Mouse (Mus musculus): Measurements from ENCODE around the gene Kcnh2. TPM values are rescaled to one million over a fixed set of nuclear protein-coding genes. Genes with fewer than 3 reads are reported as not detected.

The Kcnh2 gene
- polyA plus RNA-seq, 1 experiment = 5.5 TPM

DNA sequence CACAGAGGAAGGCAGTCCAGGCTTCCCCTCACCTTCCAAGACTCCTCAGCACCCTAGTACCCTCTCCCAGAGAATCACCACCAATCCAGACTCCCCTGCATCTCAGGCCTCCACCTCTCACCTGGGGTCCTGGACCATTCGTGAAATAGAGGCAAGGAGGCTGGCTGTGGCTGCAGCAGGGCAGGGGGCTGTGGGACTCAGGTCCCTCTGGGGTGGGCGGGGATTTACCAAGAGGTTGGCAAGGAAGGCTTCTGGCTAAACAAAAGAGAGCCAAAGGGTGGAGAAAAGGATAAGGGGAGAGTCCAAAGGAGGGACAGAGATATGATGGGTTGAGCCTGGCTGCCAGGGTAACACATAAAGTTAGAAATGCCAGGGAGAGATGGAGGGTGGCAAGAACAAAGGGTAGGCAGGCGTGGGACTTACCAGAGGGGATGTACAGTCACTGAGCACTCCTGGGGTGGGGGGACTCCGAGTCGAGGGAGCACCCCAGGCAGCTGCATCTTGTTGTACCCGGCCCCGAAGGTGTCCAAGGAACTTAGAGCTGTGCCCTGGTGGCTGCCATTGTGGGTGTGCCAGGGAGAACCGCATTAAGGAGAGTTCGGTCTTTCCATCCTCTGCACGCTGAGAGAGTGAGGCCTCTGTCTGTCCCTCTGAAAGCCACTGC is 34.6 kb upstream of the Kcnh2 start:
- peaks cover 10% of the 10 kb centered on the region for H3K27me3 ChIP-seq (ENCODE audit: control insufficient read depth, insufficient read depth, low read length)
- H3K27ac ChIP-seq (ENCODE audit: insufficient read depth, low read length) = no peak overlapping the region
- no peak for DNase-seq (ENCODE audit: low read depth in 1 of 2, low spot score in 2 of 2)
- H3K4me1 ChIP-seq (ENCODE audit: control insufficient read depth, insufficient read depth, insufficient read length) = peaks cover 13% of the 10 kb centered on the region
- H3K4me3 ChIP-seq (ENCODE audit: extremely low read depth, insufficient read depth, insufficient read length) = no peak overlapping the region
- no peaks in the 10 kb centered on the region for H3K36me3 ChIP-seq (ENCODE audit: control insufficient read depth, insufficient read depth, low read length)
- TF ChIP-seq POLR2A (IDR thresholded peaks at IDR 0.05; ENCODE audit: low read depth, low read length) (no peak), CTCF (IDR thresholded peaks at IDR 0.05; ENCODE audit: extremely low read depth, insufficient read depth, insufficient read length, insufficient replicate concordance) (no peak)
- 84% methylated on average over 10 of the region's 10 CpGs for WGBS

DNA sequence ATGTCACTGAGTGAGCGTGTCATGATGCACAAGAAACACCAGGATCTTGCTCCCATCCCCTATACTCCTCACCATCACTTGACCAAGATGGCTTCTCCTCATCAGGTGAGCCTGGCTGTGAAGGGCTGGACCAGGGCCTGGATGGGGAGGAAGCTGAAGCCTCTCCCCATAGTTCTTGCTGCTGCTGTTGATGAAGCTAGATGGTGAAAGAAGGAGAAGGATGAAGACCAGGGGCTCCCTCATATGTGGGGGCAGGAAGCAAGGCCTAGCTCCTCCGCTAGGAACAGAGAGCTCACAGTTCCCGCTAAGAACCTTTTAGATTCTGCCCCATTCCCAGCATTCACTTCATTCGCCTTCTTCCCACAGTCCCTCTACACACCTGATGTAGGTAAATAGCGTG is 34.0 kb upstream of the Kcnh2 start:
- no peak overlapping the region for H3K4me3 ChIP-seq (ENCODE audit: extremely low read depth, insufficient read depth, insufficient read length)
- H3K27ac ChIP-seq (ENCODE audit: insufficient read depth, low read length) = no peak overlapping the region
- 91% methylated on average over 5 of the region's 5 CpGs for WGBS
- no peak for DNase-seq (ENCODE audit: low read depth in 1 of 2, low spot score in 2 of 2)
- peaks cover 10% of the 10 kb centered on the region for H3K27me3 ChIP-seq (ENCODE audit: control insufficient read depth, insufficient read depth, low read length)
- H3K36me3 ChIP-seq (ENCODE audit: control insufficient read depth, insufficient read depth, low read length) = no peaks in the 10 kb centered on the region
- H3K4me1 ChIP-seq (ENCODE audit: control insufficient read depth, insufficient read depth, insufficient read length) = peaks cover 13% of the 10 kb centered on the region
- no peak for TF ChIP-seq POLR2A (IDR thresholded peaks at IDR 0.05; ENCODE audit: low read depth, low read length)
- no peak for TF ChIP-seq CTCF (IDR thresholded peaks at IDR 0.05; ENCODE audit: extremely low read depth, insufficient read depth, insufficient read length, insufficient replicate concordance)

DNA sequence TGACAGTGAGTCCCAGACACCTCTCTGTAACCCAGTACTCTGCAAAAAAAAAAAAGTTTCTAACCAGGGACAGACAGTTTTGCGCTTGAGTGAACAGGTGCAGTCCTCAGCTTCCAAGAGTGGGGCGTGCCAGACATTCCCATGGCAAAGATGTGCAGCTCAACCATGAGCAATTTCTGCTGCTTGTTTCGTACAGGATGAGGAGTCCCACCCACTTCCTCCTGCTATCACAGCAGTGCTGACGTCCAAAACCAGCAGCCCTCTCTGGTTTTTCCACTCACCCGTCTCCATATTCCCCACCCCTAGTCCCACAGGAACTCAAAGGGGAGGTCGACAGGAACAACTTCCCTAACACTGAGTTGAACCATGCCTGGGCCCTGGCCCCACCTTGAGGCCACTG is 33.0 kb upstream of the Kcnh2 start:
- Histone ChIP-seq H3K36me3 (ENCODE audit: control insufficient read depth, insufficient read depth, low read length) (no peaks in the 10 kb centered on the region), H3K27me3 (ENCODE audit: control insufficient read depth, insufficient read depth, low read length) (peaks cover 10% of the 10 kb centered on the region), H3K4me3 (ENCODE audit: extremely low read depth, insufficient read depth, insufficient read length) (no peak overlapping the region), H3K4me1 (ENCODE audit: control insufficient read depth, insufficient read depth, insufficient read length) (peaks cover 12% of the 10 kb centered on the region), H3K27ac (ENCODE audit: insufficient read depth, low read length) (no peak overlapping the region)
- DNase-seq (ENCODE audit: low read depth in 1 of 2, low spot score in 2 of 2) = peak in 1 of 2 experiments; percentile 19
- no peak for TF ChIP-seq POLR2A (IDR thresholded peaks at IDR 0.05; ENCODE audit: low read depth, low read length)
- no peak for TF ChIP-seq CTCF (IDR thresholded peaks at IDR 0.05; ENCODE audit: extremely low read depth, insufficient read depth, insufficient read length, insufficient replicate concordance)
- WGBS = 15% methylated on average over 6 of the region's 6 CpGs

DNA sequence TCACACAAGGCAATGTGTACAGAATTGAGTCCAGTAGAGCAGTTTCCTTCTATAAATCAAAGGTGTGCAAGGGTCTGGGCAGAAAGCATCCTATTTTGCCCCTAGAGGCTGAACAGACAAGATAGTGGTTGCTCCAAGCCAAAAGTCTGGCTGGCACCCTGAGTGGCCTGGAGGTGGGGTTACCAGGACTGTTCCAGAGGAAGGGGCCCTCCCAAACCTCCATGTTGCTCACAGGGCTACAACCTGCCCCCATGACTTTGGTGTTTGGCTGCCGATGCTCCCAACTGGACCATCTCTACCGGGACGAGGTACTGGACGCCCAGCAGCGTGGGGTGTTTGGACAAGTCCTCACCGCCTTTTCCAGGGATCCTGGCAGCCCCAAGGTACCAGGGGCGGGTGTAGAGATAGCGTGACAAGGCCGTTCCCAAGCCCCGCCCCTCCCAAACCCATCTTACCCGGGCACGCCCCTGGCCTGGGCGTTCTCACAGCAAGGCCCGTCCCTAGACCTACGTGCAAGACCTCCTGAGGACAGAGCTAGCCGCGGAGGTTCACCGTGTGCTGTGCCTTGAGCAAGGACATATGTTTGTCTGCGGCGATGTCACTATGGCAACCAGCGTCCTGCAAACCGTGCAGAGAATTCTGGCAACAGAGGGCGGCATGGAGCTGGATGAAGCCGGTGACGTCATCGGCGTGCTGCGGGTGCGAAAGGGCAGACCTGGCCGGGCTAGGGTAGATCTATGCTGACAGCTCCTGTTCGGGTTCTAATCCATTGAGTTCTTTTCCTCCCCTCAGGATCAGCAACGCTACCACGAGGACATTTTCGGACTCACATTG is 31.8 kb upstream of the Kcnh2 start:
- H3K27ac ChIP-seq (ENCODE audit: insufficient read depth, low read length) = no peak overlapping the region
- WGBS = 10% methylated on average over 34 of the region's 34 CpGs

DNA sequence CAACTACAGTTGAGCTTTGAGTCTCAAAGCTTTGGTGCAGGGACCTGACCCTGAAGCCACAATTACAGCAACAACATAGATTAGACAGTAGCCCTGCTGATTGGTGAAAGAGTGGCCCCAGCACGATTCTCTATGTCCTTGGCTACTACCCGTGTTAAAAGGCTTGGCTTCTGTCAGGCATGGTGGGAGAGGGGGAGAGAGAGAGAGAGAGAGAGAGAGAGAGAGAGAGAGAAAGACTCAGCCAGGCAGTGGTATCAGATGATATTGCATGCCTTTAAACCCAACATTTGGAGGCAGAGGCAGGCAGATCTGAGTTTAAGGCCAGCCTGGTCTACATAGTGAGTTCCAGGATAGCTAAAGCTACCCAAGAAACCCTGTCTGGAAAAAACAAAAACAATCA is 30.6 kb upstream of the Kcnh2 start:
- TF ChIP-seq POLR2A (IDR thresholded peaks at IDR 0.05; ENCODE audit: low read depth, low read length) (no peak), CTCF (IDR thresholded peaks at IDR 0.05; ENCODE audit: extremely low read depth, insufficient read depth, insufficient read length, insufficient replicate concordance) (no peak)
- 83% methylated on average over 2 of the region's 2 CpGs for WGBS
- Histone ChIP-seq H3K4me1 (ENCODE audit: control insufficient read depth, insufficient read depth, insufficient read length) (no peaks in the 10 kb centered on the region; the same call in 1 of the 2 replicates), H3K27ac (ENCODE audit: insufficient read depth, low read length) (no peak overlapping the region), H3K36me3 (ENCODE audit: control insufficient read depth, insufficient read depth, low read length) (no peaks in the 10 kb centered on the region), H3K4me3 (ENCODE audit: extremely low read depth, insufficient read depth, insufficient read length) (no peak overlapping the region), H3K27me3 (ENCODE audit: control insufficient read depth, insufficient read depth, low read length) (no peaks in the 10 kb centered on the region)
- DNase-seq (ENCODE audit: low read depth in 1 of 2, low spot score in 2 of 2) = no peak

More for the DNA sequence above, 31.8 kb upstream of the Kcnh2 start:
- peak; percentile 23; the same call in 1 of the 2 replicates for TF ChIP-seq CTCF (IDR thresholded peaks at IDR 0.05; ENCODE audit: extremely low read depth, insufficient read depth, insufficient read length, insufficient replicate concordance)
- no peak for TF ChIP-seq POLR2A (IDR thresholded peaks at IDR 0.05; ENCODE audit: low read depth, low read length)
- Histone ChIP-seq H3K4me1 (ENCODE audit: control insufficient read depth, insufficient read depth, insufficient read length) (peaks cover 8% of the 10 kb centered on the region), H3K4me3 (ENCODE audit: extremely low read depth, insufficient read depth, insufficient read length) (peak overlapping the region; percentile 62), H3K27me3 (ENCODE audit: control insufficient read depth, insufficient read depth, low read length) (peaks cover 8% of the 10 kb centered on the region), H3K36me3 (ENCODE audit: control insufficient read depth, insufficient read depth, low read length) (no peaks in the 10 kb centered on the region)
- DNase-seq (ENCODE audit: low read depth in 1 of 2, low spot score in 2 of 2) = peak; percentile 85 to 87

DNA sequence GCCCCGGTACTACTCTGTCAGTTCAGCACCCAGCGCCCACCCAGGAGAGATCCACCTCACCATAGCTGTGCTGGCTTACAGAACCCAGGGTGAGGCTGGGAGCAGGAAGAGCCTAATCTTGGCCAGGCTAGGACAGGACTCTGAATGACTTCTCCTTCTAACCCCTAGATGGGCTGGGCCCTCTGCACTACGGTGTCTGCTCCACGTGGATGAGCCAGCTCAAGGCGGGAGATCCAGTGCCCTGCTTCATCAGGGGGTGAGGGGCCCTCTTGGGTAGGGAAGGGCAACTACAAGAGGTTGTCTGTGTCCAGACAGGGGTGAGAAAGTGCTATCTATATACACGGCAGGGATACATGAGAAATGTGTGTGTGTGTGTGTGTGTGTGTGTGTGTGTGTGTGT is 30.1 kb upstream of the Kcnh2 start:
- no peak overlapping the region for H3K27ac ChIP-seq (ENCODE audit: insufficient read depth, low read length)
- H3K4me3 ChIP-seq (ENCODE audit: extremely low read depth, insufficient read depth, insufficient read length) = no peak overlapping the region
- no peaks in the 10 kb centered on the region for H3K36me3 ChIP-seq (ENCODE audit: control insufficient read depth, insufficient read depth, low read length)
- no peaks in the 10 kb centered on the region for H3K27me3 ChIP-seq (ENCODE audit: control insufficient read depth, insufficient read depth, low read length)
- DNase-seq (ENCODE audit: low read depth in 1 of 2, low spot score in 2 of 2) = no peak
- no peak for TF ChIP-seq POLR2A (IDR thresholded peaks at IDR 0.05; ENCODE audit: low read depth, low read length)
- TF ChIP-seq CTCF (IDR thresholded peaks at IDR 0.05; ENCODE audit: extremely low read depth, insufficient read depth, insufficient read length, insufficient replicate concordance) = no peak
- H3K4me1 ChIP-seq (ENCODE audit: control insufficient read depth, insufficient read depth, insufficient read length) = no peaks in the 10 kb centered on the region; the same call in 1 of the 2 replicates
- 88% methylated on average over 6 of the region's 6 CpGs for WGBS

All from spleen, adult 2 months (tissue).